Mouse (Mus musculus) kidney, adult 2 months (tissue): Measurements from ENCODE around the gene Ccdc87.

Experiments used
- CTCF ChIP-seq: fragments of 200-500 bp; conservative IDR thresholded peaks from 2 replicates; pipeline ENCODE4 v1.5.1; 2011; ENCODE audit warnings: low read depth, mild to moderate bottlenecking, control low read depth, low read length, moderate library complexity, mixed read lengths; ENCODE audit not compliant: insufficient read depth, insufficient read length
- POLR2A ChIP-seq: fragments of 200-500 bp; IDR thresholded peaks from one replicate; pipeline ENCODE4 v1.6.1; 2011; ENCODE audit warnings: low read depth, low read length, control low read depth

GRCm38 (mm10) chr19:4859081-4859480, 19.9 kb downstream of the Ccdc87 start:
- TF ChIP-seq POLR2A = no peak
- no peak for TF ChIP-seq CTCF
